Mouse (Mus musculus) ES-Bruce4 (cell line): Measurements from ENCODE around the gene Gm45618. TPM values are rescaled to one million over a fixed set of nuclear protein-coding genes. Genes with fewer than 3 reads are reported as not detected.
"Not testable (repeated sequence)": the region's sequence is repeated elsewhere in the genome, so short reads cannot be mapped to it uniquely, and the experiment has no call there.

Experiments
- H3K27ac ChIP-seq: 2 replicates; pipeline ENCODE4 v1.5.1; 2012; ENCODE audit warnings: low read length, inconsistent platforms; ENCODE audit not compliant: insufficient read depth
- H3K27me3 ChIP-seq: 2 replicates; pipeline ENCODE4 v1.6.1; 2012; ENCODE audit warnings: mild to moderate bottlenecking, low read length, inconsistent platforms; ENCODE audit not compliant: control insufficient read depth, poor library complexity, insufficient read depth, severe bottlenecking
- H3K36me3 ChIP-seq: 2 replicates; pipeline ENCODE4 v1.6.1; 2012; ENCODE audit warnings: inconsistent platforms, mild to moderate bottlenecking, low read length, moderate library complexity; ENCODE audit not compliant: control insufficient read depth, poor library complexity, insufficient read depth, severe bottlenecking
- H3K4me1 ChIP-seq: one replicate; pipeline ENCODE4 v1.8.1; 2011; ENCODE audit warnings: low read length; ENCODE audit not compliant: control insufficient read depth, insufficient read depth
- H3K4me3 ChIP-seq: 2 replicates; pipeline ENCODE4 v1.5.1; 2011; ENCODE audit warnings: low read depth, mild to moderate bottlenecking, low read length
- H3K9ac ChIP-seq: 2 replicates; pipeline ENCODE4 v1.6.1; 2012; ENCODE audit warnings: low read depth, mild to moderate bottlenecking, inconsistent platforms; ENCODE audit not compliant: poor library complexity, severe bottlenecking
- H3K9me3 ChIP-seq: replicated peaks from 2 replicates; pipeline ENCODE4 v1.6.1; 2012; ENCODE audit warnings: mild to moderate bottlenecking, low read length, inconsistent platforms; ENCODE audit not compliant: control insufficient read depth, poor library complexity, insufficient read depth, severe bottlenecking
- CTCF ChIP-seq: IDR thresholded peaks from one replicate; pipeline ENCODE4 v1.8.1; 2011; ENCODE audit warnings: low read depth, low read length
- EP300 ChIP-seq: IDR thresholded peaks from 2 replicates; pipeline ENCODE4 v1.6.1; 2011; ENCODE audit warnings: low read depth, low read length; ENCODE audit not compliant: insufficient read depth
- POLR2A ChIP-seq: IDR thresholded peaks from one replicate; pipeline ENCODE4 v1.8.1; 2011; ENCODE audit warnings: low read length; ENCODE audit not compliant: insufficient read depth
- polyA plus RNA-seq: library from polyadenylated mRNA; stranded (reverse); fragments of >200 nt; gene quantifications from 2 replicates; pipeline ENCODE4 v1.2.4, GENCODE M21; 2011; ENCODE audit warnings: low read depth; ENCODE audit not compliant: missing spikeins, insufficient read depth, insufficient read length

Gm45618 gene
- polyA plus RNA-seq, 1 experiment, result not detected

DNA sequence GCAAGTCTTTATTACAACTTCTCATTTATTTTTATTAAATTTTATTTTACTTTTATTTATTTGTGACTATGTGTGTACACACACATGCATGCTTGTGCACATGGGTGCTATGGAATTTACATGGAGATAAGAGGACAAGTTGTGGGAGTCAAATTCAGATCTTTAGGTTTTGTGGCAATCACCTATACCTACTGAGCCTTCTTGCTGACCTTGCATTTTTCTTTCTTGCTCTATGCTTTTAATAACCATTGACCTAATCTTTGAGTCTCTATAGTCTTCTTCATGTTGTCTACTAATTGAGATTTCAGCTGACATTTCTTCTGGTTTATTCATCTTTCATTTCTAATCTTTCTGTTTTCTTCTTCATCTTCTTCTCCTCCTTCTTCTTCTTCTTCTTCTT lies 28.1 kb upstream of the Gm45618 start:
- TF ChIP-seq POLR2A, result no peak
- TF ChIP-seq CTCF, result no peak
- no peak for TF ChIP-seq EP300
- Histone ChIP-seq H3K9me3 (no peaks in the 10 kb centered on the region), H3K27me3 (no peaks in the 10 kb centered on the region; the same call in 1 of the 2 replicates), H3K9ac (no peak overlapping the region), H3K27ac (no peak overlapping the region), H3K4me1 (no peaks in the 10 kb centered on the region), H3K4me3 (no peak overlapping the region), H3K36me3 (no peaks in the 10 kb centered on the region)

DNA sequence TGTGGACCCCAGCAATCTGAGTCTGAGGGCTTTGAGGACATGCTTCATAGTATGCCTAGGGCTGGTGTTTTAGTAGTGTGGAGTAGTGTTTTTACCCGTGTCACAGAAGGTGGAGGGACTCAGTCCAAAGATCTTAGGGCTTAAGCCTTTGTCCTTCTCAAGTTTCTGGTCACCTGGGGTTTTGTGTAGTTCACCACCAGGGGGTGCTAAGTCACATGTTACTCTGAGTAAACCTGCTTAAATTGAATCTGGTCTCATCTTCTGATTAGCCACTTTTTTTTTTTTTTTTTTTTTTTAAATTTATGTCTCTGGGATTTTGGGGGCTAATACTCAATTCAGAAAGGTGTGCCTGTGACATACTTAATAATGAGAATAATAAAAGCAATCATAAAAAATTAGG lies 25.5 kb upstream of the Gm45618 start:
- Histone ChIP-seq H3K36me3 (no peaks in the 10 kb centered on the region), H3K27me3 (no peaks in the 10 kb centered on the region; the same call in 1 of the 2 replicates), H3K27ac (no peak overlapping the region), H3K9ac (no peak overlapping the region), H3K9me3 (0 out of 2 replicates have a peak, but pooled peaks cover 5% of the 10 kb centered on the region), H3K4me1 (no peaks in the 10 kb centered on the region), H3K4me3 (no peak overlapping the region)
- TF ChIP-seq EP300 (no peak), CTCF (no peak), POLR2A (no peak)

DNA sequence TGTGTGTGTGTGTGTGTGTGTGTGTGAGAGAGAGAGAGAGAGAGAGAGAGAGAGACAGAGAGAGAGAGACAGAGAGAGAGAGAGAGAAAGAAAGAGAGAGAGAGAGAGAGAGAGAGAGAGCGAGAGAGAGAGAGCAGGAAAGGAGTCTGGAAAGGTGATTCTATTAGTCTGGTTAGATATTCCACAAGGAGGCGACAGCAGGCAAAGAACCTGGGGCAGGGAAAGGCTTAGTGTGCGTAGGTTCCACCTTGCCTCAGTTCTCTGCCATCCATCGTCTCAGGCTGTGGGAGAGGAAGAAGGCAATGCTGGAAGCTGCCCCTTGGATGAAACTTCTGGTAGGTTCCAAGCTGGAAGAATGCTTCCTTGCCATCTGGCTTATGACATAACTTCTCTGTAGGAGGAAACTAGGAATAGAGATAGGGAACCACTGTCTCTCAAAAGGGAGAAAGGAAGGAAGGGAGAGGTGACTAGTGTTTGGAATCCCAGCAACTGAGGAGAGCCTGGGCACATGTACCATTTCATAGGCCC lies 24.9 kb upstream of the Gm45618 start:
- Histone ChIP-seq H3K27me3 (no peaks in the 10 kb centered on the region; the same call in 1 of the 2 replicates), H3K4me3 (no peak overlapping the region), H3K36me3 (no peaks in the 10 kb centered on the region), H3K9me3 (0 out of 2 replicates have a peak, but pooled peaks cover 5% of the 10 kb centered on the region), H3K4me1 (no peaks in the 10 kb centered on the region), H3K9ac (no peak overlapping the region), H3K27ac (no peak overlapping the region)
- TF ChIP-seq EP300 (no peak), CTCF (peak; percentile 43), POLR2A (no peak)

DNA sequence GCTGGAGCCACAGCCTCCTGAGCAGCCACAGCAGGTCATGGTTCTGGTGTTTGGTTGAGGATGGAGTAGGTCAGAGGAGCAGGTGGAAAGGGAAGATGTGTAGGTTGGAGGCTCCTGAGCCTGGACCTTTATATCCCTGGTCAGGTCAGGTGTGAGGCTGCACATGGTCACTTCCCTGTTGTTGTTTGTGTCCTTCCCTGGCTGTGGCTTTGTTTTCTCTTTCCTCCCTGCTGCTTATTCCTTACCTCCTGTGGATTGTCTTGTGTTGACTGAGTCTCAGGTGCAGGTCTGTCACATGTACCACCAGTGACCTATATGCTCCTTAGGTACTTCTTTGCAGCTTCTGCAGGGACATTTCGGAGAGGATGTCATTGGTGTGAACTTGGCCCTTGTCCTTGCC lies 24.0 kb upstream of the Gm45618 start, which contains the start of gene Gm45337:
Gm45337 (minus strand) TSS at position 101 of the 400 bp plus-strand sequence.
- no peak for TF ChIP-seq EP300
- TF ChIP-seq POLR2A, result no peak
- TF ChIP-seq CTCF, result no peak
- Histone ChIP-seq H3K27ac (no peak within 1 kb of the TSS), H3K9me3 (peaks cover 9% of the 10 kb centered on the region; the same call in 1 of the 2 replicates), H3K4me1 (no peaks in the 10 kb centered on the region), H3K9ac (no peak within 1 kb of the TSS), H3K4me3 (no peak within 1 kb of the TSS), H3K36me3 (no peaks in the 10 kb centered on the region), H3K27me3 (no peaks in the 10 kb centered on the region)

DNA sequence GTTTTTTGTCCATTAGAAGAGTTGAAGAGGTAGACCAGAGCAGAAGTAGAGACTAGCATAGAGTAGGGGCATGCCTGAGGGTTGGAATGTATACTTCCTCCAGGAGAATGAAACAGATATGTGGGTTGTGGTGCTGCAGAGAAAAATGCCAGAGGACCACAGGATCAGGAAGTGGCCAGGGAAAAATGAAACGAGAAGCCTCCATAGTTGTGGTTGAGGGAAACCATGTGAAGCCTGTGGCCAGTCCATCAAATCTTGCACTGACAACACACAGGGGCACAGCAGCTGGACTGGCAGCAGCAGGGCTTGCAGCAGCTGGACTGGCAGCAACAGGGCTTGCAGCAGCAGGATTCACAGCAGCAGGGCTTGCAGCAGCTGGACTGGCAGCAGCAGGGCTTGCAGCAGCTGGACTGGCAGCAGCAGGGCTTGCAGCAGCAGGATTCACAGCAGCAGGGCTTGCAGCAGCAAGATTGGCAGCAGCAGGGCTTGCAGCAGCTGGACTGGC lies 23.0 kb upstream of the Gm45618 start:
- H3K27me3 ChIP-seq, H3K9ac ChIP-seq, H3K36me3 ChIP-seq, H3K4me1 ChIP-seq, H3K9me3 ChIP-seq, H3K27ac ChIP-seq, H3K4me3 ChIP-seq: not testable (repeated sequence)

DNA sequence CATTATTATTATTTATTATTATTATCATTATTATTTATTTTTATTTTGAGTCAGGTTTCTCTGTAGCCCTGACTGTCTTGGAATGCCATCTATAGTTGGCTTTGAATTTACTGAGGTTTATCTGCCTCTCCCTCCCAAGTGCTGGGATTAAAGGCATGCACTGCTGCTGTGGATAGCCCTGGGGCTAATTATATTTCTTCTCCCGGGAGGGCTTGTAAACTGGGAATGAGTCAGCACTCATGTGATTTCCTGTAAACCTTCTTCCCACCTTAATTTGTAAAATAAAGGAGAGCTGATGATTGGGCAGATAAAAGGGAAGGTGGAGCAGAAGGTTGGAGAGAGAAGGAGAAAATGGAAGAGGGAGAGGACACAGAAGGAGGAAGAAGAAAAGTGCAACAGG lies 20.2 kb upstream of the Gm45618 start:
- Histone ChIP-seq H3K27ac (no peak overlapping the region), H3K27me3 (no peaks in the 10 kb centered on the region), H3K9ac (no peak overlapping the region), H3K4me1 (no peaks in the 10 kb centered on the region), H3K4me3 (no peak overlapping the region), H3K36me3 (no peaks in the 10 kb centered on the region), H3K9me3 (peaks cover 9% of the 10 kb centered on the region; the same call in 1 of the 2 replicates)
- TF ChIP-seq EP300 (no peak), CTCF (no peak), POLR2A (no peak)

DNA sequence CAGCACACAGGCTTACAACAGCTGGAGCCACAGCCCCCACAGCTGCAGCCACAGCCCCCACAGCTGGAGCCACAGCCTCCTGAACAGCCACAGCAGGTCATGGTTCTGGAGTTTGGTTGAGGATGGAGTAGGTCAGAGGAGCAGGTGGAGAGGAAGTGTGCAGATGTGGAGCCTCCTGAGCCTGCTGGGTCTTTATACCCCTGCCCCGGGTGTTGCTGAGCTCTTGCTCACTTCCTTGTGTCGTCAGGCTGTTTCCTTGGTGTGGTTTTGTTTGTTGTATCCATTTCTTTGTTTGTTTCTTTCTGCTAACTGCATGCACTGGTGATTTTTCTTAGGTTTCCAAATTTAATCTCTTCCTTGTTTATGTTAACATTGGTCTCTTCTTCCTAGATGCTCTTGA lies 15.4 kb upstream of the Gm45618 start, which contains the start of gene Gm39115:
Gm39115 (minus strand) TSS at position 101 of the 400 bp plus-strand sequence.
- not testable (repeated sequence) for H3K9ac ChIP-seq, H3K9me3 ChIP-seq, H3K27ac ChIP-seq, H3K4me1 ChIP-seq, H3K4me3 ChIP-seq, H3K36me3 ChIP-seq, H3K27me3 ChIP-seq
